Mouse (Mus musculus) kidney, postnatal 0 days (tissue): ENCODE measurements at regions not wholly inside any gene's neighbourhood (a gene's known extent, or its start where the extent isn't known, plus 50 kb on each side); places are given as distances from the start of the nearest gene placed in this dataset.

Experiments
- ATAC-seq: fragments of 200-750 bp; cut with Nextera tagmentation; replicated peaks from 2 replicates; pipeline ENCODE4 v1.8.0; 2017; ENCODE audit warnings: low read depth, moderate number of reproducible peaks, moderate TSS enrichment, moderate library complexity; ENCODE audit not compliant: low FRiP score
- DNase-seq: peaks from one replicate; pipeline ENCODE4 v3.0.0-alpha.2; 2016; ENCODE audit warnings: low spot score
- H3K27ac ChIP-seq: fragments of 300-500 bp; sonication (generic); 2 replicates; pipeline ENCODE4 v1.5.1; 2014; ENCODE audit warnings: mild to moderate bottlenecking
- H3K27me3 ChIP-seq: fragments of 300-500 bp; sonication (generic); 2 replicates; pipeline ENCODE4 v1.6.1; 2014; ENCODE audit warnings: low read length, mixed read lengths; ENCODE audit not compliant: insufficient read depth
- H3K36me3 ChIP-seq: fragments of 300-500 bp; sonication (generic); 2 replicates; pipeline ENCODE4 v1.6.1; 2014; ENCODE audit warnings: low read length, mixed read lengths; ENCODE audit not compliant: insufficient read depth
- H3K4me1 ChIP-seq: fragments of 300-500 bp; sonication (generic); replicated peaks from 2 replicates; pipeline ENCODE4 v1.6.1; 2014; ENCODE audit warnings: antibody characterized with exemption, low read length, mixed read lengths; ENCODE audit not compliant: insufficient read depth
- H3K4me2 ChIP-seq: fragments of 300-500 bp; sonication (generic); 2 replicates; pipeline ENCODE4 v1.6.1; 2014; ENCODE audit warnings: mild to moderate bottlenecking, low read length, moderate library complexity, mixed read lengths
- H3K4me3 ChIP-seq: fragments of 300-500 bp; sonication (generic); replicated peaks from 2 replicates; pipeline ENCODE4 v1.5.1; 2014; ENCODE audit warnings: low read depth, low read length
- H3K9ac ChIP-seq: fragments of 300-500 bp; sonication (generic); 2 replicates; pipeline ENCODE4 v1.6.1; 2014; ENCODE audit warnings: low read depth, low read length
- H3K9me3 ChIP-seq: fragments of 300-500 bp; sonication (generic); replicated peaks from 2 replicates; pipeline ENCODE4 v1.6.1; 2016; ENCODE audit warnings: low read length, inconsistent platforms, mixed read lengths
- CTCF ChIP-seq: IDR thresholded peaks from 2 replicates; pipeline ENCODE4 v1.5.1; 2016; ENCODE audit warnings: antibody characterized with exemption, low read depth, mild to moderate bottlenecking, moderate library complexity
- WGBS: fragments of 180-500 bp; shearing (Covaris S2); extraction: QIAGEN DNeasy Blood & Tissue Kit; methylation state at CpG from one replicate; pipeline ENCODE4 v1.1.7; 2014; 5-methylcytosine and 5-hydroxymethylcytosine counted together

DNA sequence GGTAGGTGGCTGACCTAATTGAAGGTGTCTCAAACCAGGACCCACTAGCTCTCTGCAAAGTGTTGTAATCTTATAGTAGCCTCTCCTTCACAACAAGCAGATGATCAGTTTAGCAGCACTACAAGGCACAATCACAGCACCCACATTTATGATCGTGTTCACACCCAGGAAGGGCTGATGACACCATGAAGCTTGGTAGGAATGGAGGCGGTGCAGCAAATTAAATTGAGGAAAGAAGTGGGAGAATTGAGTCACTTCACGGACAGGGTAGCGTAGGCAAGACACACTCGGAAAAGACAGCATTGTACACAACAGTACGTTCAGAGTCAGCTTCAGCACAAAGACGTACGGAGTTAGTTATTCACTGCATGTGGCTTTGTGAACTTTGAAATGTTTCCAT is 94.4 kb upstream of the Serp2 start:
- Histone ChIP-seq H3K36me3 (no peaks in the 10 kb centered on the region), H3K4me2 (no peak overlapping the region), H3K27ac (no peak overlapping the region), H3K9ac (no peak overlapping the region), H3K9me3 (no peaks in the 10 kb centered on the region), H3K4me1 (no peaks in the 10 kb centered on the region), H3K27me3 (no peaks in the 10 kb centered on the region), H3K4me3 (no peak overlapping the region)
- 84% methylated on average over 8 of the region's 8 CpGs for WGBS
- ATAC-seq (no peak), DNase-seq (no peak)
- no peak for TF ChIP-seq CTCF

DNA sequence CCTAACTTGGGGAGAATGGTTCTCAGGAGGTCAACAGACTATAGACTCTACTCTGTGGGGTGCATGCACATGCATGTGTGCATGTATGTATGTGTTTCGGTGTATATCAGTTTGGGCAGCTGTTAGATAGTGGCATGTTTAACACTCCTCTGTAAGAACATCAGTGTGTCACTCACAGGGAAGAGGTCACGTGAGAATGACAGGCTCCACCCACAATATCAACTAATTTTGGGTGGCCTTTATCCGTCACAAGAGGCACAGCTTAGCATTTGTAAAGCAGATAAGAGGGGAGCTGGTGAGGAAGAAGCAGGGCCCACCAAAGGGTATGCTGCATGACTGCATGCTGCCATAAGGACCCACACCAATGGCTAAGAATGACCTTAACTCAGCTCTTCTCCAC is 93.2 kb upstream of the Serp2 start:
- no peaks in the 10 kb centered on the region for H3K9me3 ChIP-seq

DNA sequence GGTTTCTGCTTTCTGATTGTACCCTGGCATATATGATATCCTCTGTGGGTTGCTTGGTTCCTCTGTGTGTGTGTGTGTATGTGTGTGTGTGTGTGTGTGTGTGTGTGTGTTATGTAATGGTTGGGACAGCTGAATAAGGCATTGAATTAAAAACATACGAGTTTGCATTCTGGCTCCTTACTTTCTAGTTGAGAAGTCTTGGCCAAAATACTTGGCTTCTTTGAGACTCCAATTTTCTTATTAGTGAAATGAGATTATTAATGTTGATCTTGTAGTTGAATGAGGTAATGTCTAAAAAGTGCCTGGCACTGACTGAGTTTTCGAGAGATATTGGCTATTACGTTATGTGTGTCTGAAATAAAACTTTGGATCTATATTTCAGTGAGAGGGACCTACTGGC is 88.0 kb upstream of the Serp2 start:
- 82% methylated on average over 3 of the region's 3 CpGs for WGBS

More for the DNA sequence above, 93.2 kb upstream of the Serp2 start:
- H3K4me1 ChIP-seq, result no peaks in the 10 kb centered on the region
- H3K4me3 ChIP-seq, result no peak overlapping the region
- H3K36me3 ChIP-seq, result no peaks in the 10 kb centered on the region
- H3K9ac ChIP-seq, result no peak overlapping the region
- WGBS, result 97% methylated on average over 3 of the region's 3 CpGs
- no peak for TF ChIP-seq CTCF
- no peak overlapping the region for H3K27ac ChIP-seq
- DNase-seq (no peak), ATAC-seq (no peak)
- no peak overlapping the region for H3K4me2 ChIP-seq
- no peaks in the 10 kb centered on the region for H3K27me3 ChIP-seq

DNA sequence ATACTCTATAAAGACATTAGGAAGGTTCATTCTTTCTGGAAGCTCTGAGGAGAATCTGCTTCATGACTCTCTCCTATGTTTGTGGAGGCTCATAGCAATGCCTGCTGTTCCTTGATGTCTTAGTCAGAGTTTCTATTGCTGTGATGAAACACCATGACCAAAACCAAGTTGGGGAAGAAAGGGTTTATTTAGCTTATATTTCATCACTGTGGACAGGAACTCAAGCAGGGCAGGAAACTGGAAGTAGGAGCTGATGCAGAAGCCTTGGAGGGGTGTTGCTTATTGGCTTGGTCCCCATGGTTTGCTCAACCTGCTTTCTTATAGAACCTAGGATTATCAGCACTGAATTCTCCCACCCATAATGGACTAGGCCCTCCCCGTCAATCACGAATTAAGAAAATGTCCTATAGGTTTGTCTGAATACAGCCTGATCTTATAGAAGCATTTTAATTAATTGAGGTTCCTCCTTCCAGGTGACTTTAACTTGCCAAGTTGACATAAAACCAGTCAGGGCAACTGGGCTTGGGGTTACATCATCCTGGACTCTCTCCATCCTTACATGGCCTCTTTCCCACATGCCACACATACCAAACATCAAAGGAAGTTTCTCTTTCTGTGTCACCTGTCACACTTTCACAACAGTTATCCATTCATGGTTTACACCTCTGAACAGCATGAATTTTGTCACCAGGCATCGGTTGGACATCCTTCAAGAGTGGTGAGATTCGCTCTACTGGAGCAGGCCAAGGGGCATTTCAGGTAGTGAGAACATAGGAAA is 85.3 kb upstream of the Serp2 start:
- Histone ChIP-seq H3K4me1 (no peaks in the 10 kb centered on the region), H3K4me3 (no peak overlapping the region), H3K9me3 (no peaks in the 10 kb centered on the region), H3K9ac (no peak overlapping the region), H3K4me2 (no peak overlapping the region), H3K36me3 (no peaks in the 10 kb centered on the region), H3K27ac (no peak overlapping the region), H3K27me3 (no peaks in the 10 kb centered on the region)
- TF ChIP-seq CTCF, result no peak
- 85% methylated on average over 4 of the region's 4 CpGs for WGBS
- DNase-seq (no peak), ATAC-seq (no peak)

More for the DNA sequence above, 88.0 kb upstream of the Serp2 start:
- no peaks in the 10 kb centered on the region for H3K27me3 ChIP-seq
- H3K4me3 ChIP-seq, result no peak overlapping the region
- no peaks in the 10 kb centered on the region for H3K36me3 ChIP-seq
- DNase-seq, result no peak
- ATAC-seq, result no peak
- H3K27ac ChIP-seq, result no peak overlapping the region
- no peaks in the 10 kb centered on the region for H3K9me3 ChIP-seq
- H3K9ac ChIP-seq, result no peak overlapping the region
- no peak overlapping the region for H3K4me2 ChIP-seq
- no peak for TF ChIP-seq CTCF
- H3K4me1 ChIP-seq, result no peaks in the 10 kb centered on the region

DNA sequence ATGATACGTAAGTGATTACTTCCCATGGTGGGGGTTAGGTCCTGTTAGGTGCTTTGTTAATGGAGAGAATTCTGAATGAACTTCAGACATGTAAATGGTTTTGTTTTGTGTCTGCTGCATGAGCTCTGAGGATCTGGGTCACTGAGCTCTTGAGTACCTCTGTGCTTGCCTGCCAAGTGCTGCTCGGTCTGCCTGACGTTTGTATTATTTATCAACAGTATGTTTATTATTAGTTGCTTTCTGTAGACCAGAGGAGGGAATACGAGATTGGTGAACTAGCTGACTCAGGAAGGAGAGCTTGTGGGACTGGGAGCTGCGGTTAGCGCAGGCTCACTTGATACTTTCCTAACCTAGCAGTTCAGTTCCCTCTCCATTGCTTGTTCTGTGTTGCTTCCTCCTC is 76.5 kb upstream of the Serp2 start:
- Histone ChIP-seq H3K36me3 (no peaks in the 10 kb centered on the region), H3K9ac (no peak overlapping the region), H3K4me2 (no peak overlapping the region), H3K9me3 (no peaks in the 10 kb centered on the region), H3K4me3 (no peak overlapping the region), H3K27me3 (no peaks in the 10 kb centered on the region), H3K4me1 (0 out of 2 replicates have a peak, but pooled peaks cover 8% of the 10 kb centered on the region), H3K27ac (no peak overlapping the region)
- DNase-seq (no peak), ATAC-seq (no peak)
- no peak for TF ChIP-seq CTCF
- 38% methylated on average over 6 of the region's 6 CpGs for WGBS

DNA sequence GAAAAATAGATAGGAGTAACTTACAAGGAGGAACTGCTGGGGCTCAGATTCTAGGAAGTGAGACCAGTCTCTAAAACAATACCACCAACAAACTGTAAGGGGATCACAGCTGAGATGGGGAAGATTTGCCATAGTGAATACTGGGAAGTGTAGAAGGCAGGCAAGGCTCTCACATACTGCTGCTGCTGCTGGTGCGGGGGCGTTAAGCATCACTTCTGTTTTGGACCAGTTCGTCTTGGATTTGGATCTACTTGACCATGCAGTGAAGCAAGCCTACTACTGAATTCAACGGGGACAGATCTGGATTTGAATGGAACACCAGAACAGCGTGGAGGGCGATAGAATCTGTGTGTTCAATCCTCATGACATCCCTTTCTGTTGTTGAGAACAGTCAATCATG is 76.1 kb upstream of the Serp2 start:
- no peak for TF ChIP-seq CTCF
- DNase-seq (no peak), ATAC-seq (no peak)
- Histone ChIP-seq H3K9me3 (no peaks in the 10 kb centered on the region), H3K4me3 (no peak overlapping the region), H3K4me2 (no peak overlapping the region), H3K9ac (no peak overlapping the region), H3K4me1 (0 out of 2 replicates have a peak, but pooled peaks cover 8% of the 10 kb centered on the region), H3K36me3 (no peaks in the 10 kb centered on the region), H3K27me3 (no peaks in the 10 kb centered on the region), H3K27ac (no peak overlapping the region)
- 60% methylated on average over 6 of the region's 6 CpGs for WGBS
